Mouse (Mus musculus): ENCODE measurements around the gene Arl8b.

- TF ChIP-seq POLR2A (IDR thresholded peaks at IDR 0.05; ENCODE audit: borderline replicate concordance, low read depth, low read length) (no peak), CTCF (IDR thresholded peaks at IDR 0.05; ENCODE audit: low read depth, low read length) (peak; percentile 59)
Observed at GRCm38 (mm10) chr6:108782526-108783183, at the start of gene Arl8b.

All from bone marrow macrophage, adult 2 months (primary cell).